Comparison of ENCODE assay signal across 9 mouse cellular contexts in the genomic region with DNA sequence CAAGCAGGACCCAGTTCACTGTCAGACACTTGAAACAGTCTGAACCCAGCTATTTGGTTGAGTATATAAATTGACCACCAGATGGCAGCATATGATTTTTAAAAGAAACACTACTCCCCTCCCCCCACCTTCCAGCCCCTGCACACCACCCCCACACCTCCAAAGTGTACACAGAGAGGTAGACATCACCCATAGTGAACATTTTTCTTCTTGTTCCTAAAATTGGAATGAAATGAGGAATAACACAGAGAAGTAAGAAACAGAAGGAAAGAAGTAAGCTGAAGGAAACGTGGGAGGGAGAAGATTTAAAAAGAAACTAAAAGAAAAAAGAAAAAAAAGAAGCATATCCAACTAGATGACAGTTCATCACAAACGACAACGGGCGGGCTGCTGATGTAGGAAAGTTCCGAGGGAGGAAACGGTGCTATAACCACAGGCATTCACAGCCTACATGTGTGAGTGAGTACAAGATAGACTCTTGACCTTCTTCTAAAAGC.
DNase-seq lines count a peak whose midpoint lies in the region; ATAC-seq and TF ChIP-seq lines count a peak whose summit lies in the region.
"Had no signal": no experiment of that assay in that cellular context is flagged by ENCODE, and none has a peak within 500 bp of the region (broad histone marks: within the 10 kb centered on the region; RNA-seq: fewer than 3 reads in every experiment).

No protein-coding gene starts in this region.

- WGBS in spleen, adult 2 months = under 1% methylated on average over 6 of the region's 6 CpGs
- WGBS in forebrain, postnatal 0 days = 77% methylated on average over 6 of the region's 6 CpGs

- no peak for TF ChIP-seq POLR2A in spleen, adult 2 months (IDR thresholded peaks at IDR 0.05; ENCODE audit: low read depth, low read length)

- TF ChIP-seq CTCF in spleen, adult 2 months (IDR thresholded peaks at IDR 0.05; ENCODE audit: extremely low read depth, insufficient read depth, insufficient read length, insufficient replicate concordance) = no peak
- peak; percentile 53 for TF ChIP-seq CTCF in forebrain, postnatal 0 days (IDR thresholded peaks at IDR 0.05; ENCODE audit: low read depth)

- no peaks in the 10 kb centered on the region for H3K36me3 ChIP-seq in spleen, adult 2 months (ENCODE audit: control insufficient read depth, insufficient read depth, low read length)
- no peaks in the 10 kb centered on the region for H3K36me3 ChIP-seq in forebrain, postnatal 0 days (ENCODE audit: insufficient read depth)
- H3K36me3 ChIP-seq: limb, embryonic 13.5 days had no signal

- H3K9me3 ChIP-seq in forebrain, postnatal 0 days (ENCODE audit: low read length) = no peaks in the 10 kb centered on the region
- H3K9me3 ChIP-seq: limb, embryonic 13.5 days had no signal

- intact Hi-C loops in heart, postnatal 25 days (cut with DNase I) = loop anchor here (5.0 kb wide), 1 partner anchor 605 kb away; no protein-coding TSS in a partner anchor

- H3K4me3 ChIP-seq in spleen, adult 2 months (ENCODE audit: extremely low read depth, insufficient read depth, insufficient read length) = peak overlapping the region; percentile 32; the same call in 1 of the 2 replicates
- H3K4me3 ChIP-seq in forebrain, postnatal 0 days (ENCODE audit: low read depth, low read length) = no peak overlapping the region
- H3K4me3 ChIP-seq: limb, embryonic 13.5 days had no signal

- DNase-seq in heart, adult 18-20 months = peak; percentile 15 to 35
- DNase-seq in heart, postnatal 25 days (ENCODE audit: low spot score) = no peak
- DNase-seq in spleen, adult 2 months (ENCODE audit: low read depth in 1 of 2, low spot score in 2 of 2) = peak; percentile 17 to 48
- DNase-seq in spleen, postnatal 14 days (ENCODE audit: low spot score in 2 of 2) = no peak
- DNase-seq in forebrain, postnatal 0 days = peak; percentile 64
- DNase-seq in thymus, postnatal 10 days (ENCODE audit: low spot score in 2 of 2) = peak; percentile 71 to 87

- no peaks in the 10 kb centered on the region for H3K27me3 ChIP-seq in spleen, adult 2 months (ENCODE audit: control insufficient read depth, insufficient read depth, low read length)
- no peaks in the 10 kb centered on the region for H3K27me3 ChIP-seq in forebrain, postnatal 0 days (ENCODE audit: insufficient read depth, low read length)
- H3K27me3 ChIP-seq: limb, embryonic 13.5 days had no signal

- peak; percentile 77 for ATAC-seq in forebrain, postnatal 0 days
- peak; percentile 79 for ATAC-seq in megakaryocyte-erythroid progenitor cell, adult 5-6 weeks (replicated peaks; ENCODE audit: low FRiP score, low TSS enrichment, poor library complexity, severe bottlenecking)
- no peak for ATAC-seq in erythroid progenitor cell, adult 5-6 weeks (replicated peaks; ENCODE audit: low FRiP score, poor library complexity, severe bottlenecking)

- no peak overlapping the region for H3K9ac ChIP-seq in forebrain, postnatal 0 days
- H3K9ac ChIP-seq: limb, embryonic 13.5 days had no signal

- H3K4me2 ChIP-seq in forebrain, postnatal 0 days (ENCODE audit: low read depth) = no peak overlapping the region
- H3K4me2 ChIP-seq: limb, embryonic 13.5 days had no signal

- no peak overlapping the region for H3K27ac ChIP-seq in spleen, adult 2 months (ENCODE audit: insufficient read depth, low read length)
- H3K27ac ChIP-seq in forebrain, postnatal 0 days (ENCODE audit: low read depth, low read length) = no peak overlapping the region
- H3K27ac ChIP-seq: limb, embryonic 13.5 days had no signal

- peaks cover 4% of the 10 kb centered on the region for H3K4me1 ChIP-seq in spleen, adult 2 months (ENCODE audit: control insufficient read depth, insufficient read depth, insufficient read length)
- no peaks in the 10 kb centered on the region for H3K4me1 ChIP-seq in forebrain, postnatal 0 days (ENCODE audit: insufficient read depth)
- H3K4me1 ChIP-seq: limb, embryonic 13.5 days had no signal

Comparison
In these comparisons a context has a peak if more than half of its experiments do, and no peak if none do; other contexts are left out.
1. DNase-seq: peak in heart, adult 18-20 months (2 of 2), spleen, adult 2 months (2 of 2), forebrain, postnatal 0 days (single experiment) and thymus, postnatal 10 days (2 of 2); none in heart, postnatal 25 days (single experiment) and spleen, postnatal 14 days (0 of 2).